Mouse (Mus musculus) cerebellum, adult 8-10 months (tissue): ENCODE measurements around the gene Gm21170.
"Not testable (repeated sequence)": the region's sequence is repeated elsewhere in the genome, so short reads cannot be mapped to it uniquely, and the experiment has no call there.

Source experiments
- DNase-seq: peaks from one replicate; pipeline ENCODE4 v3.0.0; 2022

Gm21170 gene

GRCm38 (mm10) chrY:47690998-47691397 lies at the start of gene Gm21170:
Gm21170 (minus strand) TSS chrY:47691098.
- DNase-seq = not testable (repeated sequence)
